Mouse (Mus musculus): ENCODE data around the gene Gm28048. TPM values are rescaled to one million over a fixed set of nuclear protein-coding genes. Genes with fewer than 3 reads are reported as not detected.

The Gm28048 gene
- polyA plus RNA-seq, 1 experiment from 2014 or later: 6.9 TPM

DNA sequence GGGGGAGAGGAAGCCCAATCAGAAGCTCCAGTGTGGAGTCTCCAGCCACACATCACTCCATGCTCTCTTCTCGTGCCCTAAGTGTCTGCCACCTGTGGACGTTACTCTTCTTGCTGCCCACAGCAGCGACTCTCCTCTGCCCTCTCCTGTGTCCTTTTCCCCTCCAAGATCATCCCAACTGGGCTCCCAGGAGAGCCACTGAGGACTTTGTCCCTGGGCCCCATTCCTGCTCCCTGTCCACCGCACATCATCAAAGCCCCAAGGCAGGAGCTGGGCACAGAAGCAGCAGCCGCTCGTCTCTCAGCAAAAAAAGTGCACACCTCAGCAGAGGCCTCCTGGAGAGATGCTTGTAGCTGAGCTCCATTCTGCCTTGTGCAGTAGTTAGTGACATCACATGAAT, 33.1 kb upstream of the Gm28048 start:
- no peak for DNase-seq (ENCODE audit: low spot score)
- no peak overlapping the region for H3K27ac ChIP-seq (replicated peaks; ENCODE audit: low read depth, low read length)
- ATAC-seq (ENCODE audit: insufficient number of reproducible peaks, low FRiP score, low TSS enrichment, low read depth): no peak
- H3K4me1 ChIP-seq (ENCODE audit: control insufficient read depth, insufficient read depth, low read length): no peaks in the 10 kb centered on the region
- no peaks in the 10 kb centered on the region for H3K27me3 ChIP-seq (ENCODE audit: control insufficient read depth, insufficient read depth, low read length)
- H3K9me3 ChIP-seq (ENCODE audit: control insufficient read depth, low read length): no peaks in the 10 kb centered on the region; the same call in 1 of the 2 replicates
- 73% methylated on average over 6 of the region's 6 CpGs for WGBS
- H3K4me2 ChIP-seq (ENCODE audit: low read depth, severe bottlenecking): no peak overlapping the region
- no peak overlapping the region for H3K4me3 ChIP-seq (ENCODE audit: low read depth, low read length)
- no peak overlapping the region for H3K9ac ChIP-seq (ENCODE audit: low read length)
- no peaks in the 10 kb centered on the region for H3K36me3 ChIP-seq (ENCODE audit: control insufficient read depth, insufficient read depth, low read length)

DNA sequence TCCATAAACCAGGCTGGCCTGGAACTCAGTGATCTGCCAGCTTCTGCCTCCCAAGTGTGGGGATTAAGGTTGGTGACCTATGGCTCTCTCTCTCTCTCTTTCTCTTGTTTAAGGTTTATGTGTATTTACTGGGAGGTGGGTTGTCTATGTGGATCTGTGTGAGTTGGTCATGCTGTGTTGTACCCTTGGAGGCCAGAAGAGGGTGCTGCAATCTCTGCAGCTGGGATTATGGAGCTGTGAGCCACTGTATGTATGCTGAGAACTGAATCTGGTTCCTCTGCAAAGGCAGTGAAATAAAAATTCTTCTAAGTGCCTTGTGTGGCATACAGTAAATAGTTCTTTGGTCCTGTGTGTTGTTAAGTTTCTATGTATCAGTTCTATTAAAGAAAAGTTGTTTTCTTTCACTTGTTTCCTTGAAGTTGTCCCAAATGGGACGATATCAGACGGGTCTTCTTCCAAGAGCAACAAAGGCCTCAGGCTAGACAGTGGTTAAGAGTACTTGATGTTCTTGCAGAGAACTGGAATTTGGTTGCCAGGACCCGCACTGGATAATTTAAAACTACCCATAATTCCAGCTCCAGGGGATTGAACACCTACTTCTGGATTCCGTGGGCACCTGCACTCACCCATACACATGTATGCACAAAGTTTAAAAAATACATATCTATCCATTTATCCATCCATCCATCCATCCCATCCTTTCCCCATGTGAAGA, 31.8 kb upstream of the Gm28048 start:
- Histone ChIP-seq H3K4me2 (ENCODE audit: low read depth, severe bottlenecking) (no peak overlapping the region), H3K36me3 (ENCODE audit: control insufficient read depth, insufficient read depth, low read length) (no peaks in the 10 kb centered on the region), H3K4me1 (ENCODE audit: control insufficient read depth, insufficient read depth, low read length) (no peaks in the 10 kb centered on the region), H3K9me3 (ENCODE audit: control insufficient read depth, low read length) (no peaks in the 10 kb centered on the region), H3K4me3 (ENCODE audit: low read depth, low read length) (no peak overlapping the region), H3K27me3 (ENCODE audit: control insufficient read depth, insufficient read depth, low read length) (no peaks in the 10 kb centered on the region), H3K9ac (ENCODE audit: low read length) (no peak overlapping the region), H3K27ac (replicated peaks; ENCODE audit: low read depth, low read length) (no peak overlapping the region)
- 93% methylated on average over 4 of the region's 4 CpGs for WGBS
- ATAC-seq (ENCODE audit: insufficient number of reproducible peaks, low FRiP score, low TSS enrichment, low read depth) (no peak), DNase-seq (ENCODE audit: low spot score) (no peak)

DNA sequence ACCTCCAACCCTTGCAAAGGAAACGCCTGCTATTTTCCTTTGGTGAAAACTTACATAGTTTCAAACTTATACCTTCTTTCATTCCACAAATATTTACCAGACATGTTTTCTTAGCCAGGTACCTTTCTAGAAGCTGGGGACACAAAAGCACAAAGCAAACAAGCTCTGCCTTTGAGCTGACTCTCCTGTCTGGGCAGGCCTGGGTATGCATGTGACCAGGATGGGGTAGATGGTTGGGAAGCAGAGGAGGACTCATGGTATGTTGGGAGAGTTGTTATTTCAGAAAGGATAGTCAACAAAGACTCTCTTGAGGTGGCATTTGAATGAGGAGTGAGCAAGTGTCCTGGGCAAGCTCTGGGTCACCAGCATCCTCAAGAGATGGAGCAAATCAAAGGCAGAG, 31.2 kb upstream of the Gm28048 start:
- H3K4me3 ChIP-seq (ENCODE audit: low read depth, low read length): no peak overlapping the region
- H3K36me3 ChIP-seq (ENCODE audit: control insufficient read depth, insufficient read depth, low read length): no peaks in the 10 kb centered on the region
- no peaks in the 10 kb centered on the region for H3K9me3 ChIP-seq (ENCODE audit: control insufficient read depth, low read length)
- ATAC-seq (ENCODE audit: insufficient number of reproducible peaks, low FRiP score, low TSS enrichment, low read depth) (no peak), DNase-seq (ENCODE audit: low spot score) (no peak)
- 63% methylated on average over 1 of the region's 1 CpGs for WGBS
- H3K27ac ChIP-seq (replicated peaks; ENCODE audit: low read depth, low read length): no peak overlapping the region
- no peaks in the 10 kb centered on the region for H3K27me3 ChIP-seq (ENCODE audit: control insufficient read depth, insufficient read depth, low read length)
- no peak overlapping the region for H3K9ac ChIP-seq (ENCODE audit: low read length)
- H3K4me2 ChIP-seq (ENCODE audit: low read depth, severe bottlenecking): no peak overlapping the region
- no peaks in the 10 kb centered on the region for H3K4me1 ChIP-seq (ENCODE audit: control insufficient read depth, insufficient read depth, low read length)

DNA sequence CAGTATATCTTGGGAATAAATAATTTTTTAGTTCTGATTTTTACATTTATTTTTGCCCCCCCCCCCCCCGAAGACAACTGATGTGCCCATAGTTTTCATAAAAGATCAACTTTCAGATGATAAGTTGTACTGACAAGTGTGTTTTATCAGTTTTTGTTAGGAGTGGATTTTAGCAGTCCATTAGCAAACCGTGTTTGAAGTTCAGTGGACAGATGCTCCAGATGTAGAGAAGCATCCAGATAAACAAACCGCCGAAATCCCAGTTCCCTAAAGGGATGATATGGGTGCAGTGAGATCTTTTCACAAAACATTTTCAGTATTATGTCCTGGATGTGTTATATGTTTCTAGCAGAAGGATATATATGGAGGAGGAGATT, 26.9 kb upstream of the Gm28048 start:
- H3K27me3 ChIP-seq (ENCODE audit: control insufficient read depth, insufficient read depth, low read length): no peaks in the 10 kb centered on the region
- H3K4me2 ChIP-seq (ENCODE audit: low read depth, severe bottlenecking): peak overlapping the region; percentile 82
- no peaks in the 10 kb centered on the region for H3K9me3 ChIP-seq (ENCODE audit: control insufficient read depth, low read length)
- DNase-seq (ENCODE audit: low spot score): no peak
- WGBS: 40% methylated on average over 4 of the region's 4 CpGs
- no peak overlapping the region for H3K9ac ChIP-seq (ENCODE audit: low read length)
- 0 out of 2 replicates have a peak, but pooled peaks cover 2% of the 10 kb centered on the region for H3K36me3 ChIP-seq (ENCODE audit: control insufficient read depth, insufficient read depth, low read length)
- no peak overlapping the region for H3K27ac ChIP-seq (replicated peaks; ENCODE audit: low read depth, low read length)
- no peaks in the 10 kb centered on the region for H3K4me1 ChIP-seq (ENCODE audit: control insufficient read depth, insufficient read depth, low read length)
- ATAC-seq (ENCODE audit: insufficient number of reproducible peaks, low FRiP score, low TSS enrichment, low read depth): no peak
- H3K4me3 ChIP-seq (ENCODE audit: low read depth, low read length): peak overlapping the region; percentile 54

DNA sequence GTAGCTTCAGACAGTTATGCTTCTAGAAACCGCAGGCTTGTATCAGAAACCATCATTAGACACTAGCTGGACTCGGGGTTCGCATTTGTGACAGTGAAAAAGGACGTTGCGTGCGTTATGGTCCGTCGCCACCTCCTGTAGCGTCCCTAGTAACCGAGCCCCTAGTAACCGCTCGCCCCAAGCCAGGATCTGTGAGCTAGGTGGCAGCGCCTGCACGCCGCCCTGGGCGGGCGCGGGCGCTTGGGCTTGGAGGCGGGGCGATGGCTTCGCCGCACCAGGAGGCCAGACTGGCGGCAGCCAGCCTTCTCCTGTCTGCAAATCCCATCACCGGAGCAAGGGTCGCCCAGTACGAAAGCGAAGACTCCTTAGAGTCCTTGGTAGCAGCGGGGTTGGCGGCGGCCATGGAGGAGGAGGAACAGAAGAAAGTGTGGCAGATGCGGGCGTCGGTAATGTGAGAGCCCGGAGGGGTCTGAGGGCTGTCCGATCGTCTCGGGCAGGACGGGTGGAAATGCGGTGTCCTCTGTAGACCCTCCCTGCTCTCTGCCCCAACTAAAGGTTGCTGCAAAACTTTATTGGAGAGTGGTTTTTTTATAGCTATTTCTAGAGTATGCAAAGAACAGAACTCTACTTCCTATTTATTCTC, 26.4 kb upstream of the Gm28048 start:
- under 1% methylated on average over 40 of the region's 40 CpGs for WGBS
- peak overlapping the region; percentile 72 for H3K9ac ChIP-seq (ENCODE audit: low read length)
- peak overlapping the region; percentile 47; the same call in 1 of the 2 replicates for H3K27ac ChIP-seq (replicated peaks; ENCODE audit: low read depth, low read length)
- H3K4me3 ChIP-seq (ENCODE audit: low read depth, low read length): peak overlapping the region; percentile 54
- H3K27me3 ChIP-seq (ENCODE audit: control insufficient read depth, insufficient read depth, low read length): no peaks in the 10 kb centered on the region
- no peaks in the 10 kb centered on the region for H3K9me3 ChIP-seq (ENCODE audit: control insufficient read depth, low read length)
- no peaks in the 10 kb centered on the region for H3K4me1 ChIP-seq (ENCODE audit: control insufficient read depth, insufficient read depth, low read length)
- peaks cover 4% of the 10 kb centered on the region; the same call in 1 of the 2 replicates for H3K36me3 ChIP-seq (ENCODE audit: control insufficient read depth, insufficient read depth, low read length)
- ATAC-seq (ENCODE audit: insufficient number of reproducible peaks, low FRiP score, low TSS enrichment, low read depth) (peak; percentile 91), DNase-seq (ENCODE audit: low spot score) (peak; percentile 83)
- peak overlapping the region; percentile 82 for H3K4me2 ChIP-seq (ENCODE audit: low read depth, severe bottlenecking)

DNA sequence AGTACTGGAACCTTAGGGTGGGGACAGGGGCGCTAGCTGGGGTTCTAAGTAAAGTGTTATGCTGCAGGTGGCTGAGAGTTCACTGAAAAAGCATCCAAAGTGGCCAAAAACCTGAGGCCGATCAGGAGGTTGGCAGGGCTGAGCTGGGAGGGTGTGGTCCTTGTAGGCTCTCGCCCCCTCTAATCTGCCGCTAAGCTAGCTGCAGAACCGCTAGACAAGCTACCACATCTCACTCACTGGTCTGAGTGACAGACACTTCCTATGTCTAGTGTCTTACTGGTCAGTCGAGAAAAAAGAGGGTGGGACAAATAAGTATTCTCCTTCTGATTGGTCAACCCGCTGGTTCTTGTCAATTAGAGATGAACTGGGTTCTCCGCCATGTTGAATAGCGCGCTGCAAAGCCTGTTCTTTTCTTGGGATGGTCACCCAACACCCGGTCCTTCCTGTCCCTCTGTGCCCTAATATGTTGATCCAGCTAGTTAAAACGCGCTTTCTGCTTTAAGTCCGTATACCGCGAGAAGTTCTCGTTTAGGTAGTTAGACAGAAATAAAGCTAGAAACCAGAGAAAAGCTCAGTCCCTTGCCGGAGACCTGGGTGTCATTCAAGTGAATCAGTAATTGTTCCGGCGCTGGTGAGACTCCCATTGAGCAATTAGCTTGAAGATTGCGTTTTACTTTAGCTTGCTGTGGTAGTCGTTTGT, 25.7 kb upstream of the Gm28048 start, which contains the start of gene Fam161a:
Gene Fam161a, plus strand, starts transcription at position 51 of the 700 bp plus-strand sequence.
- H3K4me1 ChIP-seq (ENCODE audit: control insufficient read depth, insufficient read depth, low read length): no peaks in the 10 kb centered on the region
- under 1% methylated on average over 22 of the region's 22 CpGs for WGBS
- H3K36me3 ChIP-seq (ENCODE audit: control insufficient read depth, insufficient read depth, low read length): peaks cover 4% of the 10 kb centered on the region; the same call in 1 of the 2 replicates
- H3K9me3 ChIP-seq (ENCODE audit: control insufficient read depth, low read length): no peaks in the 10 kb centered on the region
- H3K4me3 ChIP-seq (ENCODE audit: low read depth, low read length): peak within 1 kb of the TSS; percentile 54
- peak within 1 kb of the TSS; percentile 82 for H3K4me2 ChIP-seq (ENCODE audit: low read depth, severe bottlenecking)
- peak; percentile 70 for DNase-seq (ENCODE audit: low spot score)
- H3K9ac ChIP-seq (ENCODE audit: low read length): peak within 1 kb of the TSS; percentile 72
- peak; percentile 87 for ATAC-seq (ENCODE audit: insufficient number of reproducible peaks, low FRiP score, low TSS enrichment, low read depth)
- no peaks in the 10 kb centered on the region for H3K27me3 ChIP-seq (ENCODE audit: control insufficient read depth, insufficient read depth, low read length)
- H3K27ac ChIP-seq (replicated peaks; ENCODE audit: low read depth, low read length): peak within 1 kb of the TSS; percentile 47; the same call in 1 of the 2 replicates

DNA sequence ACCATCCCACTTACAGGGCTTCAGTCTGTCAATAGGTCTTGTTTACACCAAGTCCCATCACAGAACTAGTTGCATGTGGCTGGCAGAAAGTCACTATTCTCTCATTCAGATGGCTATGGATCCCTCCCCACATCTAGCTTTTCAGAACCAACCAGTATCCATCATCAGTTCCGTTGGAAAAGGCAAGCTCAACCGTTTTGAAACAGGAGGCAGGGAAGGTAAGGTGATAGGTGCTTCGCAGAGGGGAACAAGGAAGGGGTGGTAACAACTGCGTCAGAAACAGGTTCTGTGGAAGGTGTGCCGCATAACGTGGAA, 25.2 kb upstream of the Gm28048 start:
- no peaks in the 10 kb centered on the region for H3K9me3 ChIP-seq (ENCODE audit: control insufficient read depth, low read length)
- H3K27me3 ChIP-seq (ENCODE audit: control insufficient read depth, insufficient read depth, low read length): no peaks in the 10 kb centered on the region
- H3K9ac ChIP-seq (ENCODE audit: low read length): no peak overlapping the region
- no peak; the same call in 1 of the 2 replicates for ATAC-seq (ENCODE audit: insufficient number of reproducible peaks, low FRiP score, low TSS enrichment, low read depth)
- peak overlapping the region; percentile 82 for H3K4me2 ChIP-seq (ENCODE audit: low read depth, severe bottlenecking)
- H3K4me3 ChIP-seq (ENCODE audit: low read depth, low read length): peak overlapping the region; percentile 54
- 4% methylated on average over 6 of the region's 6 CpGs for WGBS
- no peak for DNase-seq (ENCODE audit: low spot score)
- peak overlapping the region; percentile 40; the same call in 1 of the 2 replicates for H3K27ac ChIP-seq (replicated peaks; ENCODE audit: low read depth, low read length)
- no peaks in the 10 kb centered on the region for H3K4me1 ChIP-seq (ENCODE audit: control insufficient read depth, insufficient read depth, low read length)
- H3K36me3 ChIP-seq (ENCODE audit: control insufficient read depth, insufficient read depth, low read length): peaks cover 4% of the 10 kb centered on the region; the same call in 1 of the 2 replicates

DNA sequence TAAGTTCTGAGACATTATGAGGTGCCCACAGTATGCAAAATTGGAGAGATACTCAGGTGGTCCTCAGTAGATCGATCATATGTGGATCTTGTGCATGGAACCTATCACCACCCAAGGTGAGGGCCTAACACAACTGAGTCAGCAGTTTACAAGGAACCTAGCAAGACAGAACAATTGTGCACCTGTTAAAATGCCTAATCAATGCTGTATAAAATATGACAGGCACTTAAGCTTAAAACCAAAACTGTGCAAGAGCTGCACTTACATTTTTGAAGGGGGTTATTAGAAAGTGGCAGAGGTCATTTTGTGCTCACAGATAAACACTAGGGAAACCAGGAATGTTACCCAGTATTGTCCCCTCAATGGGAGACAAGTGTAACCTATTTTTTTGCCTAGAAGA, 23.4 kb upstream of the Gm28048 start:
- ATAC-seq (ENCODE audit: insufficient number of reproducible peaks, low FRiP score, low TSS enrichment, low read depth) (no peak), DNase-seq (ENCODE audit: low spot score) (no peak)
- Histone ChIP-seq H3K27ac (replicated peaks; ENCODE audit: low read depth, low read length) (no peak overlapping the region), H3K27me3 (ENCODE audit: control insufficient read depth, insufficient read depth, low read length) (no peaks in the 10 kb centered on the region), H3K9ac (ENCODE audit: low read length) (no peak overlapping the region), H3K9me3 (ENCODE audit: control insufficient read depth, low read length) (no peaks in the 10 kb centered on the region), H3K4me3 (ENCODE audit: low read depth, low read length) (no peak overlapping the region), H3K36me3 (ENCODE audit: control insufficient read depth, insufficient read depth, low read length) (peaks cover 10% of the 10 kb centered on the region; the same call in 1 of the 2 replicates), H3K4me2 (ENCODE audit: low read depth, severe bottlenecking) (no peak overlapping the region), H3K4me1 (ENCODE audit: control insufficient read depth, insufficient read depth, low read length) (no peaks in the 10 kb centered on the region)
- 94% methylated on average over 1 of the region's 1 CpGs for WGBS

All from limb, embryonic 11.5 days (tissue).